Mouse (Mus musculus) limb, embryonic 13.5 days (tissue): ENCODE results near the gene Plekho2. TPM values are rescaled to one million over a fixed set of nuclear protein-coding genes. Genes with fewer than 3 reads are reported as not detected.

Experiments used
- ATAC-seq: fragments of 200-750 bp; cut with Nextera tagmentation; 2 replicates; pipeline ENCODE4 v1.8.0; 2017; ENCODE audit warnings: low read depth, moderate number of reproducible peaks, moderate TSS enrichment; ENCODE audit not compliant: low FRiP score
- H3K27ac ChIP-seq: fragments of 300-500 bp; sonication (generic); 2 replicates; pipeline ENCODE4 v1.5.1; 2015; ENCODE audit warnings: inconsistent platforms, mild to moderate bottlenecking, moderate library complexity
- H3K27me3 ChIP-seq: fragments of 300-500 bp; sonication (generic); 2 replicates; pipeline ENCODE4 v1.6.1; 2015; ENCODE audit warnings: mild to moderate bottlenecking, inconsistent platforms
- H3K36me3 ChIP-seq: fragments of 300-500 bp; sonication (generic); 2 replicates; pipeline ENCODE4 v1.6.1; 2015; ENCODE audit warnings: inconsistent platforms, mild to moderate bottlenecking, moderate library complexity
- H3K4me1 ChIP-seq: fragments of 300-500 bp; sonication (generic); 2 replicates; pipeline ENCODE4 v1.6.1; 2015; ENCODE audit warnings: inconsistent platforms
- H3K4me2 ChIP-seq: fragments of 300-500 bp; sonication (generic); replicated peaks from 2 replicates; pipeline ENCODE4 v1.6.1; 2015; ENCODE audit warnings: inconsistent platforms, mild to moderate bottlenecking, moderate library complexity
- H3K4me3 ChIP-seq: fragments of 300-500 bp; sonication (generic); 2 replicates; pipeline ENCODE4 v1.5.1; 2015; ENCODE audit warnings: moderate library complexity, mild to moderate bottlenecking, inconsistent platforms
- H3K9ac ChIP-seq: fragments of 300-500 bp; sonication (generic); 2 replicates; pipeline ENCODE4 v1.6.1; 2015; ENCODE audit warnings: mild to moderate bottlenecking, inconsistent platforms
- H3K9me3 ChIP-seq: fragments of 300-500 bp; sonication (generic); 2 replicates; pipeline ENCODE4 v1.6.1; 2016; ENCODE audit warnings: inconsistent platforms
- WGBS: fragments of 180-500 bp; shearing (Covaris S2); methylation state at CpG from one replicate; pipeline ENCODE4 v1.1.7; 2015; 5-methylcytosine and 5-hydroxymethylcytosine counted together
- polyA plus RNA-seq: library from polyadenylated mRNA; unstranded; fragments of >200 nt; fragmentation: Nextera tagmentation; extraction: Ambion mirVana; gene quantifications from 2 replicates; pipeline ENCODE4 v1.2.1, GENCODE M21; 2015

Plekho2 gene
- polyA plus RNA-seq, 1 experiment from 2014 or later: 16.2 TPM

DNA sequence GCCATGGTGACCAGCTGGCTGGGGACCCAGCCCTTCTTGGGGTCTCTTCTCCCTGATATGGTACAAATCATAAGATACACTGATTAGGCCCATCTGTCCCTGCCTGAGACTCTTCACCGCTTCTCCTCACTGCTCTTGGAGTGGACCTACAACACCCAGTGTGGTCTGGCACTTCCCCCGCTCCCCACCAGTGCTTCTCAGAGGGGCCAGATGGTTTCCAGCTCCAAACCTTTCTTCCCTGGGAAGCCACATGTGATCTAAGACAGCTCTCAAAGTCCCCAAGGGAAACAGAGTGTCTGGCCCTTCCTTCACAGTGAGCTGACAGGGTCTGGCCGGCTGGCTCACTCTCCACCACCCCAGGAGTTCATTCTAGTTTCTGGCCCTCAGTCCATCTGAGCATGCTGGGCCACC lies 65.0 kb downstream of the Plekho2 start:
- Histone ChIP-seq H3K9me3 (no peaks in the 10 kb centered on the region), H3K9ac (no peak overlapping the region), H3K4me3 (no peak overlapping the region), H3K27me3 (no peaks in the 10 kb centered on the region), H3K4me1 (peaks cover 7% of the 10 kb centered on the region), H3K27ac (no peak overlapping the region), H3K4me2 (no peak overlapping the region), H3K36me3 (no peaks in the 10 kb centered on the region)
- no peak for ATAC-seq
- WGBS: 60% methylated on average over 3 of the region's 3 CpGs

DNA sequence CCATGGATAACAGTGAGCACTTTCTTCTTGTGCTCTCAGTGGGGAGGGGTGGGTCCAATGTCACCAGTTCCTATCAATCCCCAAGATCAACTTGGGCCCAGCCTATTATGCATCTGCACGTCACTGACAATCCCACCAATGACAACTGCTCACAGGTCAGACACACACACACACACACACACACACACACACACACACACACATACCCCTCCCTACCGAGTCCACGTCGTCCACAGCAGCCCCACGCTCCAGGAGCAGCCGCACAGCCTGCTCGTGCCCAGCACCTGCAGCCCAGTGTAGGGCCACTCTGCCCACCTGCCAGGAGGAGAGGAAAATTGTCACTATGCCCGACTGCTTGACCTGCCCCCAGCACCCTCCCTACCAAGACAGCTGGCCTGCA lies 65.4 kb downstream of the Plekho2 start:
- Histone ChIP-seq H3K27ac (no peak overlapping the region), H3K9me3 (no peaks in the 10 kb centered on the region), H3K4me2 (no peak overlapping the region), H3K4me3 (no peak overlapping the region), H3K36me3 (no peaks in the 10 kb centered on the region), H3K9ac (no peak overlapping the region), H3K4me1 (0 out of 2 replicates have a peak, but pooled peaks cover 2% of the 10 kb centered on the region), H3K27me3 (no peaks in the 10 kb centered on the region)
- ATAC-seq: no peak
- WGBS: 69% methylated on average over 8 of the region's 8 CpGs

DNA sequence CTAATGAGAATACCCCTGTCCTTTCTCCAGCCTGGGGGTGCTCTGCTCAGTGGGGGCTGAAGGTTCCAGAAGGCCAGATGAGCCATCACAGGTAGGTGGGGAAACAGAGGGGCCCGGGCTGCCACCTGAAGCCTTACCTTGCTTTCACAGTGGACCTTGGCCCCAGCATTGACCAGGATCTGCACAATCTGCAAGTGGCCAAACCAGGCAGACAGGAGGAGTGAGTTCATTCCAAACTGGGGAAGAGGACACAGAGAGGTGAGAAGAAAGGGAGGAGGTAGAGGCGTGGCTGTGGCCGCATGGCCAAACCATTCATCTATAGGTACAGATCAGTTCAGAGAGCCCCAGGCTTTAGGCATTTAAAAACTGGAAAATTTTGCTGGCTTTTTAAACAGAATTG lies 67.3 kb downstream of the Plekho2 start:
- Histone ChIP-seq H3K9ac (no peak overlapping the region), H3K36me3 (no peaks in the 10 kb centered on the region)
- WGBS: 76% methylated on average over 3 of the region's 3 CpGs

DNA sequence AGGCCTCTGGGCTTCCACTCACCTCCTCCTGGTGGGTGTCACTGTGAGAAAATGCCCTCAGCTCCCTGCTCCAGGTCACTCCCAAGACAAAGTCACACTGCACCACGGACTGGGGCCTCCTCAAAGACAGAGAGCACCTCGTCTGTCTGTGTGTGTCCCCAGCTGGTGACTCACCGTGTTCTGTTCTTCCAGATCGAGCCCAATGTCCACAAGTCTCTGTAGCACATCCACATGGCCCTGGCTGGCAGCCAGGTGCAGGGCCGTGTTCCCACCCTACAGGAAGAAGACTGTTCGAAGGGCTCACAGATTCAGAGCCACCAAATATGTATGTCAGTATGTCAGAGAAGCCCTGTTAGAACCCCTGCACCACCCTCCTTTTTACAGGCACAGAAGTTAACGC lies 71.4 kb downstream of the Plekho2 start:
- no peaks in the 10 kb centered on the region for H3K36me3 ChIP-seq
- WGBS: 47% methylated on average over 7 of the region's 7 CpGs

More for the DNA sequence above, 67.3 kb downstream of the Plekho2 start:
- Histone ChIP-seq H3K27ac (no peak overlapping the region), H3K4me3 (no peak overlapping the region), H3K4me1 (peaks cover 2% of the 10 kb centered on the region; the same call in 1 of the 2 replicates), H3K9me3 (no peaks in the 10 kb centered on the region), H3K4me2 (no peak overlapping the region), H3K27me3 (no peaks in the 10 kb centered on the region)
- no peak for ATAC-seq

DNA sequence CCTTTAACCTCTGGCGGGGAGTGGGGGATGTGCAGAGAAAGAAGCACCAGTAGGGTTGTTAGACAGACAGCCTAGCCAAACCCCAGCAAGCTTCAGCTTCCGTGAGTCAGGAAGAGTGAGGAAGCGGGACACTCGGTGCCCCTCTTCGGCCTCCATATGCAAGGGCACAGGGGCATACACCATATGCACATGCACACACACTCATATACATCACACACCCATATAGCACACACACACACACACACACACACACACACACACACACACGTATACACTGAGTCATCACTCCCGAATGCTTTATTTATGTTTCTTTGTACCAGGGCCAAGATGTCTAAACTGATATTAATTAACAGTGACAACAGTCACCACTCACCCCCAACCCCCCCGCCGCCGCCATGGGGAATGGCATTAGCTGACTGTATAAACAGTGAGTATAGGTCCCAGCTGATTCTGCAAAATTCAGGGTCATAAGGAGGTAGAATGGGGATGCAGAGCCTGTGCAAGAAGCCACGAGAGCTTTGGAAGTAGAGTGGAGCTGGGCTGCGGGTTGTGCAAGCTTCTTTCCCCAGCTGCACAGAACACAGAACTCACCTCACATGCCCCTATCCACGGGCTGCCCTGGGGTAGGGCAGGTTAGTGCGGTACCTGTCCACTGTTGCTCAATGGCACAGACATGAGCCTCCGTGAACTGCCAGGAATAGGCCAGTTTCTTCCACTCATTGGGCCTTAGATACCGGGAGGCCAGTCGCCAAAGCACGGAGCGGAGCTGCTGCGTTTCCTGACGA lies 76.9 kb downstream of the Plekho2 start:
- Histone ChIP-seq H3K27ac (no peak overlapping the region), H3K4me3 (no peak overlapping the region), H3K9ac (no peak overlapping the region), H3K9me3 (no peaks in the 10 kb centered on the region), H3K4me2 (no peak overlapping the region), H3K27me3 (no peaks in the 10 kb centered on the region), H3K4me1 (0 out of 2 replicates have a peak, but pooled peaks cover 2% of the 10 kb centered on the region), H3K36me3 (no peaks in the 10 kb centered on the region)
- ATAC-seq: no peak
- 82% methylated on average over 21 of the region's 21 CpGs for WGBS

More for the DNA sequence above, 71.4 kb downstream of the Plekho2 start:
- ATAC-seq: no peak
- Histone ChIP-seq H3K9me3 (no peaks in the 10 kb centered on the region), H3K4me3 (no peak overlapping the region), H3K9ac (no peak overlapping the region), H3K27me3 (no peaks in the 10 kb centered on the region), H3K4me1 (peaks cover 2% of the 10 kb centered on the region; the same call in 1 of the 2 replicates), H3K27ac (no peak overlapping the region), H3K4me2 (no peak overlapping the region)

Other genes starting within 250 kb of the Plekho2 start
- 10.4 and 10.6 TPM in 2 replicates for gene Pdcd7, start 233.9 kb downstream of the Plekho2 start, polyA plus RNA-seq
- 0.42 and 0.49 TPM in 2 replicates for gene Ubap1l, start 219.0 kb downstream of the Plekho2 start, polyA plus RNA-seq
- 1.4 and 1.6 TPM in 2 replicates for gene Kbtbd13, start 188.4 kb downstream of the Plekho2 start, polyA plus RNA-seq
- gene Rasl12, start 181.5 kb downstream of the Plekho2 start, polyA plus RNA-seq: 9.7 and 11.1 TPM in 2 replicates
- not detected in 2 replicates for gene Slc51b, start 157.1 kb downstream of the Plekho2 start, polyA plus RNA-seq
- gene Mtfmt, start 144.3 kb downstream of the Plekho2 start, polyA plus RNA-seq: 24.2 and 25.2 TPM in 2 replicates
- 141 and 144 TPM in 2 replicates for gene Spg21, start 119.1 kb downstream of the Plekho2 start, polyA plus RNA-seq
- gene Ankdd1a, start 59.8 kb downstream of the Plekho2 start, polyA plus RNA-seq: not detected in 2 replicates
- gene Pif1, start 7.1 kb upstream of the Plekho2 start, polyA plus RNA-seq: 15.1 and 16.0 TPM in 2 replicates
- gene Rbpms2, start 49.6 kb upstream of the Plekho2 start, polyA plus RNA-seq: 15.3 and 16.1 TPM in 2 replicates
- 341 and 352 TPM in 2 replicates for gene Oaz2, start 88.0 kb upstream of the Plekho2 start, polyA plus RNA-seq
- gene Zfp609, start 247.5 kb upstream of the Plekho2 start, polyA plus RNA-seq: 7.2 and 8.1 TPM in 2 replicates